Mouse (Mus musculus): ENCODE results near the gene Wnt10a.

Wnt10a gene

DNA sequence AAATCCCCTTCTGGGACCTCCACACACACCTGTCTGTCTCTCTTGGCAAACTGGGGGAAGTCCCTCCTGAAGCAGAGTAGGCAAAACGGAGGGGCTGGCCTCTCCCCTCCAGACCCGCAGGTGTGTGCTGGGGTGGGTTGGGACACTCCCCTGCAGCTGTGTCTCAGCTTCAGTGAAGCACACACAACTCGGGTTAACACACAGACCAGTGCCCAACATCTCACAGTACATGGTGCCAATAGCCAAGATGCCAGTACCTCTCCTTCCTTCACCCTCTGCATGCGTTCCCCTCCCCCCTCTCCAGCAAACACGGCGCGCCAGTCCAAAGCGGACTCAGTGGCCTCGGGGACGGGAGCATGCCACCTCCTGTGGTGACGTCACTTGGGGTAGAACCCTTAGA lies at the start of gene Wnt10a:
Gene Wnt10a, plus strand, starts transcription at position 268 of the 400 bp plus-strand sequence.
- no peak for DNase-seq (ENCODE audit: low spot score in 2 of 2)

GRCm38 (mm10) chr1:74747335-74747734 lies 44.0 kb upstream of the Wnt10a start:
- DNase-seq (ENCODE audit: low spot score in 2 of 2): no peak

DNA sequence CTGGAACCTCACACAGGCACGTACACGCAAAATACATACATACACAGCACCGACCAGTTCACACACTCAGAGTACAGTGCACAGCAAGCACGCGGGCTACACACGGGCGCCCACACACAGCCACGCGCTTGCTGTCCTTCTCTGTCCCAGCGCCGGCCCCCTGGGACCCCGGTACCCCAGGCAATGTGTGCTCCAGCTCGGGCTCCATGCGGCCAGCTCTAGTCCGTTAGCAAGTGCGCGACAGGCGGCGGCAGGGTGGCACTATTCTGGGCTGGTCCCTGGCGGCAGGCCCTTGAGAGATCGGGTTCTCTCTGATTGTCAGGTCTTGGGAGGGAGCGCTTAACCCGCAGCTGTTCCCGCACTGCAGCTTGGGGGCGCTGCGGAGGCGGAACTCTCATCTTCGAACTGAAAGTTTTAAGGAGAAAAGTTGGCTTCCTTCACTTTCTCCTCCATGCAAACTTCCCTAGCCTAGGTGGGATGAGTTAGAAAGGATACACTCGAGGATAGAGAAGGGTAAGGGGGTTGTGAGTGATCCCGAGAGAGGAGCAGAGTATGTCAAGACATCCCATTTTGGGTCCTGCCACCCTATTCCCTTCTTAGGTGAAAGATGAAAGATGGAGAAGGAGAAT lies 42.6 kb upstream of the Wnt10a start, which contains the start of gene Prkag3:
Gene Prkag3, minus strand, starts transcription at position 579 of the 629 bp plus-strand sequence.
- peak in 1 of 2 experiments; percentile 33 for DNase-seq (ENCODE audit: low spot score in 2 of 2)

DNA sequence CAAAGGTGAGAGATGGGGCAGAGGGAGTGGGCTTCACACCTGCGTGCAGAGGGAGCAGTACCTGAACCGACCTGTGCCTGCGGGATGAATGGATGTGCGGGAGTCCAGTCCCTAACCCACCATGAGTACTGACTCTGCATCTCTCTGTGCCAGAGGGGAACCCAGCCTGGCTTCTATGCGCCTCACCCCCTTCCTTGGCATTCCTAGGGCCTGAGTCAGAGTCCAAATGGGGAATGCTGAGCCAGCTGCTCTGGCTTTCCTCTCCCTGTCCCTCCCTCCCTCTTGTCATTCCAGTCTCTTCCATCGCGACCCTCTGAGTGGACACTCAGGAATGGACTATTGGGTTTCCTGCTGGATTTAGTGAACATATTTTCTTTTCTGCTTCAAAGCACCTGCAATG lies 42.0 kb upstream of the Wnt10a start:
- no peak for DNase-seq (ENCODE audit: low spot score in 2 of 2)

DNA sequence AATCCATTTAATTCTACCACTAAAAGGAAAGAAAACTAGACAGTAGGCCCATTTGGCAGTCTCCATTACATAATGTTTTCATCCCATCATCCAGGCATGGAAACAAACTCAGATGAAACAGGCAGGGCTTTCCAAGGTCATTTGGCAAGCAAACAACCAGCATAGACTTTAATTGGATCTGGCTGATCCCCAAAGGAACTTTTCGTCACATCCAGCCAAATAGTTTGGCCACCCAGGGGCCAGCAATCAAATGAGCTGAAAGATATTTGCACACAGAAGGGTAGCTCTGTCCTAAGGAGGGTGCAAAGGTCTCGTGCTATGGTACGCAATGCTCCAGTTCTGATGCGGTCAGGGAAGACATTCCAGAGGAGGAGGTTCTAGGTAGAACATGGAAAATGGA lies 40.6 kb upstream of the Wnt10a start:
- peak in 1 of 2 experiments; percentile 22 for DNase-seq (ENCODE audit: low spot score in 2 of 2)

DNA sequence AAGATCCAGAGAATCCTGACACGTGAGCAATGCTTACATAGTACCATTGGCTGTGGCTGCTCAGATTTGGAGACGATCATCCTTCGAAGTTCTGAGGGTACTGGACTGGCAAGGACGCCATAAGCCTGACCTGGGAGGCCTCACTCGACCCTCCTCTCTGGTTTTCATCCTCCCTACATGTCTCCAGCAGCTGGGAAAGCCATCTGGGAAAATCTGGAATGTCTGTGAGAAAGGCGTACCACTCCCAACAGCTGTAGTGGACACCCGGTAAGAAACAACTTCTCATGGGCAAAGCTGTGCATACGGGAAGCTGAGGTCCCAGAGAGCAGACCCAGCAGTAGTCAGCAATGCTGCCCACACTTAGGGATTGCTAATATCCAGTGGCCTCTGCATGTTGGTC lies 39.2 kb upstream of the Wnt10a start:
- DNase-seq (ENCODE audit: low spot score in 2 of 2): no peak

- no peak for DNase-seq (ENCODE audit: low spot score in 2 of 2)
These were observed 38.5 kb upstream of the Wnt10a start for GRCm38 (mm10) chr1:74752833-74753232.

GRCm38 (mm10) chr1:74753266-74753974 lies 37.9 kb upstream of the Wnt10a start:
- DNase-seq (ENCODE audit: low spot score in 2 of 2): no peak

DNA sequence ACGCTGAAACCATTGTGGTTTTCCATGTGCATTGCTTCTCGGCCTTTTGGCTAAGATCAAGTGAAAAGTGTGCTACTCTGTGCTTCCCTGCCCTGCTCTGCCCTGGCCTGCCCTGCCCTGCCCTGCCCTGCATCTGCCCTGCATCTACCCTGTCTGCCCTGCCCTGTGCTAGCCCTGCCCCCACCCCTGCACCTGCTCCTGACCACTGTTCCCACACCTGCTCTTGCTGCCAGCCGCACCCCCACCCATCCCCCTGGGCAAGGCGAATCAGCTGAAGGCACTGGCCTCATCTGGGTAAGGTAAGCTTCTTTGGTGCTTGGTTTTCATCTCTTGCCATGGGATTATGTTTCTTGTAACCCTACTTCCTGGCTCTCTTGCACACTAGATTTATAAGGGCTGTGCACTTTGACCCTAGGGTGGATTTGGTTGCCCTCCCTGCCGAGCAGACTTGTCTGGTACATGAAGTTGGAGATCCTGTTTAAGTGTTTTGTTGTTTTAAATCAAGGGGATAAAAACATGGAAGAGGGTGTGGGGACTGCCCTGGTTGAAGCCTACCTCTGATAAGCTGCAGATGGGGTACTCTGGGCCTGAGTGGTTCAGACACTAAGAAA lies 37.0 kb upstream of the Wnt10a start:
- DNase-seq (ENCODE audit: low spot score in 2 of 2): no peak

GRCm38 (mm10) chr1:74759773-74760172 lies 31.5 kb upstream of the Wnt10a start:
- DNase-seq (ENCODE audit: low spot score in 2 of 2): peak in 1 of 2 experiments; percentile 54

DNA sequence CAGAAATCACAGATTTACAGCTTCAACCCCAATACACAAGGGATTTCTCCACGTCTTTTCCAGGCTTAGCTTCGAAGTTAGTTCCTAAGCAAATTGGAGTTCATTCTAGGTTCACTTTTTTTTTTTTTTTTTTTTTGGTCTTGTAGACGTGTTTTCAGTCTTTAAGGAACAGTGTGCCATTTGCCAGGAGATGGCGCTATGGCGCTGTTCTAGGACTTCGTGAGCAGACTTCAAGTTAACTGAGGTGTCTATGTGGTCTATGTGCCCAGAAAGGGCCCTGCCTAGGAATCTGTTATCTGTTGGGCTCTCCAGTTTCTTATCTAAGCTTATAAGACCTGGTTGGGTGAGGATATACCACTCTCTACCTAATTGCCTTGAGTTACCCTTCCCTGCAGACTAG lies 28.2 kb upstream of the Wnt10a start:
- DNase-seq (ENCODE audit: low spot score in 2 of 2): peak in 1 of 2 experiments; percentile 73

GRCm38 (mm10) chr1:74770727-74771466 lies 20.4 kb upstream of the Wnt10a start:
- no peak for DNase-seq (ENCODE audit: low spot score in 2 of 2)

DNA sequence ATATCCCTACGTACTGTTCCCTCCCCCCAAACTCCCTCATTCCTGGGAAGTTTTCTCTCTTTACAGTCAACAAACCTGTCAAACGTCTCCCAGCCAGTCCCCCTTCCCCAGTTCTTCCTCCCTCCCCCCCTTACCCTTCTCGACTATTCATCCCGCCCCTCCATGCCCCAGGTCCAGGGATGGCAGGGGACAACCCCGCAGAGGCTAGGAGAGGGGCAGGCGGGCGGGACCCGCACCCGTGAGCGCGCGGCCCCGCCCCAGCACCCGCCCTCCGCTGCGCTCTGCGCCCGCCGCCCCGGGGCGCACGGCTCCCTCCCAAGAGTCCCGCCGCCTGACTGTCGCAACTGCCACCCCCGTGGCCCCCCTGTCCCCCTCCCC lies 19.9 kb upstream of the Wnt10a start:
- DNase-seq (ENCODE audit: low spot score in 2 of 2): no peak

- DNase-seq (ENCODE audit: low spot score in 2 of 2): no peak
These were observed 19.6 kb upstream of the Wnt10a start, which contains the start of gene Wnt6 for GRCm38 (mm10) chr1:74771845-74771930. Gene Wnt6, plus strand, starts transcription at chr1:74771892.

GRCm38 (mm10) chr1:74771931-74772620 lies 19.2 kb upstream of the Wnt10a start:
- no peak for DNase-seq (ENCODE audit: low spot score in 2 of 2)

DNA sequence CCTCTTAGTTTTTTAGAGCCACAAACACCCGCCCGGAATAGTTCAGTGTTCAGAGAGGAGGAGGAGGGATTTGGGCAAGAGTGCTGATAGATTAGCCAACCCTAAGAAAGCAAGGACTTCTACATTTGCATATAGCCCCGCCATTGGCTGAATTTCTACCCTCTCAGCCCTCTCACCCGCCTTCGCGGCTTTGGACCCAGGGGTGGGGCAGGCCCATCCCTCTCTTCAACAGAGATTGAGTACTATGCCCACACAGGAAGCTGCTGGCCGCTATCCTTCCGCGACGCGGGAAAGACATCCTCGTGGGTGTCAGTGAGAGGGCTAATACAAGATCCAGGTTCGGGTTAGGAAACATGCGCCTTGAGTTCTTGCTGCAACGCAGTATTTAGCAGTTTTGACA lies 18.2 kb upstream of the Wnt10a start:
- DNase-seq (ENCODE audit: low spot score in 2 of 2): peak in 1 of 2 experiments; percentile 48

DNA sequence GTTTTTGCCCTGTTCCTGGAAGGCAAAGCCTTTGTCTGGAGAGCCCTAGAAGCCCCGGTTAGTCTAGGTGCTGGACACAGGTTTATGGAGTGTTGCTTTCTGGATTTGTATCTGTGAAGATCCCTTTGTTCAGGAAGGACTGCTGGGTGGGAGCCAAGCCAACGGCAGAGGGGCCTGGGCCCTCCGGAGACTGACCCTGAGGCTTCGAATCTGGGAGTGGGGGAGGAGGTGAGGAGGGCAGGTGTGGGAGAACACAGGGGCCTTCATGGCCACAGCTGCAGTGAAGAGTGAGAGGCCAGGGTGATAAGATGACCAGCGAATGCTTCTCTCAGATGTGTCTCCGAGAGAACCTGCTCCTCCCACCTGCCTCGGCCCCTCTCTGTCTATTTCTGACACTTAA lies 17.3 kb upstream of the Wnt10a start:
- no peak for DNase-seq (ENCODE audit: low spot score in 2 of 2)

DNA sequence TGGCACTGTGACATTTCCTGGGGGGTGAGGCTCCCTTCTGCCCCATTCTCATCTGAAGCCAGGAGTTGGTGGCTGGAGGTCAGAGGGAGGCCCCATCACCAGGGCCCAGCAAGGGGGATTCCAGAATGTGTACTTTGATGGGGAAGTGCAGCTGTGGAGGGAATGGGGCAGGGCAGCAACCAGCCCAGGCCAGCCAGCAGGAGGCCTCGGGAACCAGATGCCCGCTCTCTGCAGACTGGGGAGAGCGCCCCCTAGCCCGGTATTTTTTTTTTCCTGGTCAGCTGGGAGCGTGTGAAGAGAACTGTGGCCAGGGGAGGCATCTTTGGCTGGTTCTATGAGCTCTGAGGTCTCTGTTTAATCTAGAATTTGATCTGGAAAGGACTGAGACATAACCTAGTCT lies 15.5 kb upstream of the Wnt10a start:
- no peak for DNase-seq (ENCODE audit: low spot score in 2 of 2)

GRCm38 (mm10) chr1:74778934-74779486 lies 12.3 kb upstream of the Wnt10a start:
- DNase-seq (ENCODE audit: low spot score in 2 of 2): no peak

DNA sequence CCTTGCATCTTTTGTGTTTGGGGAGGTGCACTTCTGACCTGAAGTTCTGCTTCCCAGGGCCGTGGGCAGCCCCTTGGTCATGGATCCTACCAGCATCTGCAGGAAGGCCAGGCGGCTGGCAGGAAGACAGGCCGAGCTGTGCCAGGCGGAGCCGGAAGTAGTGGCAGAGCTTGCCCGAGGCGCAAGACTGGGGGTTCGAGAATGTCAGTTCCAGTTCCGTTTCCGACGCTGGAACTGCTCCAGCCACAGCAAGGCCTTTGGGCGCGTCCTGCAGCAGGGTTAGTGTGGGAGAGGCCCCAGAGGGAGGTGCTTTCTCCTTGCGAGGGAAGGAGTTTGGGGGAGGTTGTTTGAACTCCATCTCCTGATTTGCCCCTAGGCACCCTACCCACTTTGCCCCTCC lies 9.3 kb upstream of the Wnt10a start:
- no peak for DNase-seq (ENCODE audit: low spot score in 2 of 2)

- no peak for DNase-seq (ENCODE audit: low spot score in 2 of 2)
These were observed 7.8 kb upstream of the Wnt10a start for GRCm38 (mm10) chr1:74783554-74783953.
